Mouse (Mus musculus): ENCODE measurements at regions not wholly inside any gene's neighbourhood (a gene's known extent, or its start where the extent isn't known, plus 50 kb on each side); places are given as distances from the start of the nearest gene placed in this dataset.

- Histone ChIP-seq H3K4me3 (replicated peaks; ENCODE audit: insufficient read depth, low read depth, low read length) (no peak overlapping the region), H3K27me3 (ENCODE audit: control insufficient read depth, insufficient read depth, low read length) (no peaks in the 10 kb centered on the region), H3K27ac (ENCODE audit: insufficient read depth, low read length) (no peak overlapping the region), H3K4me1 (ENCODE audit: control insufficient read depth, insufficient read depth, low read length) (no peaks in the 10 kb centered on the region)
- TF ChIP-seq CTCF (IDR thresholded peaks at IDR 0.05; ENCODE audit: borderline replicate concordance, insufficient read depth, low read depth, low read length) (peak; percentile 21; the same call in 1 of the 2 replicates), POLR2A (IDR thresholded peaks at IDR 0.05; ENCODE audit: borderline replicate concordance, insufficient read depth, low read length) (no peak)
- 54% methylated on average over 5 of the region's 5 CpGs for WGBS
- no peak for DNase-seq
Measured at GRCm38 (mm10) chr2:178885686-178886085, 455.4 kb downstream of the Cdh26 start.

GRCm38 (mm10) chr2:178888704-178889103 is 458.4 kb downstream of the Cdh26 start:
- Histone ChIP-seq H3K4me3 (replicated peaks; ENCODE audit: insufficient read depth, low read depth, low read length) (no peak overlapping the region), H3K4me1 (ENCODE audit: control insufficient read depth, insufficient read depth, low read length) (no peaks in the 10 kb centered on the region), H3K27me3 (ENCODE audit: control insufficient read depth, insufficient read depth, low read length) (no peaks in the 10 kb centered on the region), H3K27ac (ENCODE audit: insufficient read depth, low read length) (no peak overlapping the region)
- WGBS = 17% methylated on average over 6 of the region's 6 CpGs
- no peak for DNase-seq
- TF ChIP-seq CTCF (IDR thresholded peaks at IDR 0.05; ENCODE audit: borderline replicate concordance, insufficient read depth, low read depth, low read length) (no peak), POLR2A (IDR thresholded peaks at IDR 0.05; ENCODE audit: borderline replicate concordance, insufficient read depth, low read length) (no peak)

- H3K4me3 ChIP-seq (replicated peaks; ENCODE audit: insufficient read depth, low read depth, low read length) = no peak overlapping the region
- 89% methylated on average over 5 of the region's 5 CpGs for WGBS
- TF ChIP-seq POLR2A (IDR thresholded peaks at IDR 0.05; ENCODE audit: borderline replicate concordance, insufficient read depth, low read length) (no peak), CTCF (IDR thresholded peaks at IDR 0.05; ENCODE audit: borderline replicate concordance, insufficient read depth, low read depth, low read length) (no peak)
- H3K27me3 ChIP-seq (ENCODE audit: control insufficient read depth, insufficient read depth, low read length) = no peaks in the 10 kb centered on the region
- no peaks in the 10 kb centered on the region for H3K4me1 ChIP-seq (ENCODE audit: control insufficient read depth, insufficient read depth, low read length)
- DNase-seq = no peak
- H3K27ac ChIP-seq (ENCODE audit: insufficient read depth, low read length) = no peak overlapping the region
Measured at GRCm38 (mm10) chr2:178902397-178902796, 472.1 kb downstream of the Cdh26 start.

DNA sequence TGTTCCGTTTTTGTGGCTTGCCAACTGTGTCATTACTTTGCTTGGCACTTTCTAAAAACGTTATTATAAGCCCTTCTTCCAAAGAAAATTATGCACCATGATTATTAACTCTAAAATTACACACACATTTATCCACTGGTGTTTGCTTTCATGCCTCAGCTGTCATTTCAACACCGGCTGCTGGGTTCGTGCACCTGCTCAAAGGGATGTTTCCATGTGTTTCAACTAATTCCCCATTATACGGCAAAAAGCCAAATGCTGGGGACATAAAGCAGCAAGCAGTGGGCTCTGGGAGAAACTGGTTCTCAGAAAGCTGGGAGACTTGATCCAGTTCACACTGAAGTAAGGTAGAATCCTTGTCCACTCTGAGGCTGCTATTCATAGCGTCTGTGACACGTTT is 479.0 kb downstream of the Cdh26 start:
- Histone ChIP-seq H3K4me1 (ENCODE audit: control insufficient read depth, insufficient read depth, low read length) (no peaks in the 10 kb centered on the region), H3K4me3 (replicated peaks; ENCODE audit: insufficient read depth, low read depth, low read length) (no peak overlapping the region)
- WGBS = 33% methylated on average over 7 of the region's 7 CpGs

GRCm38 (mm10) chr2:178911646-178912045 is 481.3 kb downstream of the Cdh26 start:
- DNase-seq = no peak
- TF ChIP-seq CTCF (IDR thresholded peaks at IDR 0.05; ENCODE audit: borderline replicate concordance, insufficient read depth, low read depth, low read length) (no peak), POLR2A (IDR thresholded peaks at IDR 0.05; ENCODE audit: borderline replicate concordance, insufficient read depth, low read length) (no peak)
- WGBS = 64% methylated on average over 3 of the region's 3 CpGs
- no peak overlapping the region for H3K27ac ChIP-seq (ENCODE audit: insufficient read depth, low read length)
- H3K4me1 ChIP-seq (ENCODE audit: control insufficient read depth, insufficient read depth, low read length) = no peaks in the 10 kb centered on the region
- no peak overlapping the region for H3K4me3 ChIP-seq (replicated peaks; ENCODE audit: insufficient read depth, low read depth, low read length)
- no peaks in the 10 kb centered on the region for H3K27me3 ChIP-seq (ENCODE audit: control insufficient read depth, insufficient read depth, low read length)

More for the DNA sequence above, 479.0 kb downstream of the Cdh26 start:
- Histone ChIP-seq H3K27ac (ENCODE audit: insufficient read depth, low read length) (no peak overlapping the region), H3K27me3 (ENCODE audit: control insufficient read depth, insufficient read depth, low read length) (no peaks in the 10 kb centered on the region)
- TF ChIP-seq POLR2A (IDR thresholded peaks at IDR 0.05; ENCODE audit: borderline replicate concordance, insufficient read depth, low read length) = no peak
- TF ChIP-seq CTCF (IDR thresholded peaks at IDR 0.05; ENCODE audit: borderline replicate concordance, insufficient read depth, low read depth, low read length) = no peak
- no peak for DNase-seq

GRCm38 (mm10) chr2:178916316-178917033 is 486.1 kb downstream of the Cdh26 start:
- Histone ChIP-seq H3K4me3 (replicated peaks; ENCODE audit: insufficient read depth, low read depth, low read length) (no peak overlapping the region), H3K4me1 (ENCODE audit: control insufficient read depth, insufficient read depth, low read length) (no peaks in the 10 kb centered on the region), H3K27me3 (ENCODE audit: control insufficient read depth, insufficient read depth, low read length) (no peaks in the 10 kb centered on the region), H3K27ac (ENCODE audit: insufficient read depth, low read length) (no peak overlapping the region)
- DNase-seq = no peak
- WGBS = 63% methylated on average over 6 of the region's 6 CpGs
- TF ChIP-seq CTCF (IDR thresholded peaks at IDR 0.05; ENCODE audit: borderline replicate concordance, insufficient read depth, low read depth, low read length) (no peak), POLR2A (IDR thresholded peaks at IDR 0.05; ENCODE audit: borderline replicate concordance, insufficient read depth, low read length) (no peak)

DNA sequence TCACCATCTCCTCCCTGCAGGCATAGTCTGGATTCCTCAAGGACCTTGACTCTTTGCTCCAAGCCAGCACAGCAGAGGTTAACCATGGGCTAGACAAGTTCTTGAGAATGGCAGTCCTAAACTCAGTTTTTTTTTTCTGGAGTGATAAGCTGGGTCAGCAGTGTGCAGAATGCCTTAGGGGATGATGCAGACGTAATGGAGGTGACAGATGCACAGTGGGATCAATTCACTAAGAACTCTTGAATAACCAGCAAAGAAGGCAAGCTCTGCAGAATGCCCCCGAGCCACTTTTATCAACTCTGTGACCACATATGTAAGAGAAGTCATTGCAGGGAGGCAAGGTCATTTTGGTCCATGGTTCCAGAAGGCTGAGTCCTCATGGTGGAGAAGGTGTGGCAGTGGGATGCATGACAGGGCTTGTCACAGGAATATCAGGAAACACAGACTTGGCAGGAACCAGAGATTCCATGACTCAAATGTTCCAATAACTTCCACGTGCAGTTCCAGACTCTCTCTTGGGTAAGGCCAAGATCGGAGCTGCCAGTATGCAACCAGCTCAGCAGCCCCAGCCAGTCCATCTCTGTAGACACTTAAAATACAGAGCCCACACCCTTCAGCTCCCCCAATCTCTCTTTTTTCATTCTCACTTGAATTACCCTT is 494.3 kb downstream of the Cdh26 start:
- no peaks in the 10 kb centered on the region for H3K27me3 ChIP-seq (ENCODE audit: control insufficient read depth, insufficient read depth, low read length)
- no peak overlapping the region for H3K4me3 ChIP-seq (replicated peaks; ENCODE audit: insufficient read depth, low read depth, low read length)
- H3K4me1 ChIP-seq (ENCODE audit: control insufficient read depth, insufficient read depth, low read length) = no peaks in the 10 kb centered on the region
- WGBS = 34% methylated on average over 4 of the region's 4 CpGs
- no peak overlapping the region for H3K27ac ChIP-seq (ENCODE audit: insufficient read depth, low read length)
- no peak for TF ChIP-seq POLR2A (IDR thresholded peaks at IDR 0.05; ENCODE audit: borderline replicate concordance, insufficient read depth, low read length)
- TF ChIP-seq CTCF (IDR thresholded peaks at IDR 0.05; ENCODE audit: borderline replicate concordance, insufficient read depth, low read depth, low read length) = no peak
- DNase-seq = no peak
